Mouse (Mus musculus) liver, embryonic 11.5 days (tissue): Measurements from ENCODE around the gene Chfr. TPM values are rescaled to one million over a fixed set of nuclear protein-coding genes. Genes with fewer than 3 reads are reported as not detected.

ENCODE experiments used
- ATAC-seq: fragments of 200-750 bp; cut with Nextera tagmentation; replicated peaks from 2 replicates; pipeline ENCODE4 v1.8.0; 2017; ENCODE audit warnings: moderate number of reproducible peaks, mild to moderate bottlenecking, moderate TSS enrichment, moderate library complexity; ENCODE audit not compliant: low FRiP score
- DNase-seq: peaks from one replicate; pipeline ENCODE4 v3.0.0-alpha.2; 2017; ENCODE audit warnings: low spot score
- H3K27ac ChIP-seq: fragments of 300-500 bp; sonication (generic); 2 replicates; pipeline ENCODE4 v1.5.1; 2014; ENCODE audit warnings: mild to moderate bottlenecking, low read depth, low read length, control low read depth
- H3K27me3 ChIP-seq: fragments of 300-500 bp; sonication (generic); replicated peaks from 2 replicates; pipeline ENCODE4 v1.6.1; 2014; ENCODE audit warnings: low read length, mixed read lengths; ENCODE audit not compliant: control insufficient read depth, insufficient read depth
- H3K36me3 ChIP-seq: fragments of 300-500 bp; sonication (generic); 2 replicates; pipeline ENCODE4 v1.6.1; 2014; ENCODE audit warnings: mild to moderate bottlenecking, low read length, moderate library complexity, mixed read lengths; ENCODE audit not compliant: control insufficient read depth, insufficient read depth
- H3K4me1 ChIP-seq: fragments of 300-500 bp; sonication (generic); replicated peaks from 2 replicates; pipeline ENCODE4 v1.6.1; 2014; ENCODE audit warnings: low read length, mixed read lengths; ENCODE audit not compliant: control insufficient read depth, insufficient read depth
- H3K4me2 ChIP-seq: fragments of 300-500 bp; sonication (generic); 2 replicates; pipeline ENCODE4 v1.6.1; 2014; ENCODE audit warnings: mild to moderate bottlenecking, control low read depth, moderate library complexity
- H3K4me3 ChIP-seq: fragments of 300-500 bp; sonication (generic); 2 replicates; pipeline ENCODE4 v1.5.1; 2014; ENCODE audit warnings: low read depth, low read length, control low read depth
- H3K9ac ChIP-seq: fragments of 300-500 bp; sonication (generic); 2 replicates; pipeline ENCODE4 v1.6.1; 2014; ENCODE audit warnings: low read depth, low read length, control low read depth
- H3K9me3 ChIP-seq: fragments of 300-500 bp; sonication (generic); 2 replicates; pipeline ENCODE4 v1.6.1; 2016; ENCODE audit warnings: low read length, inconsistent platforms, mixed read lengths; ENCODE audit not compliant: control insufficient read depth
- WGBS: fragments of 180-500 bp; shearing (Covaris S2); extraction: QIAGEN DNeasy Blood & Tissue Kit; methylation state at CpG from one replicate; pipeline ENCODE4 v1.1.7; 2014; 5-methylcytosine and 5-hydroxymethylcytosine counted together
- polyA plus RNA-seq: library from polyadenylated mRNA; unstranded; fragments of >200 nt; fragmentation: Nextera tagmentation; extraction: Ambion mirVana; gene quantifications from 2 replicates; pipeline ENCODE4 v1.2.1, GENCODE M21; 2014

Chfr gene
- polyA plus RNA-seq, result 38.9 and 44.3 TPM in 2 replicates

- DNase-seq, result peak; percentile 99
- ATAC-seq, result peak; percentile 100
- Histone ChIP-seq H3K36me3 (peaks cover 4% of the 10 kb centered on the region; the same call in 1 of the 2 replicates), H3K4me2 (peak within 1 kb of the TSS; percentile 68), H3K27ac (peak within 1 kb of the TSS; percentile 46; the same call in 1 of the 2 replicates), H3K9ac (peak within 1 kb of the TSS; percentile 80), H3K9me3 (no peaks in the 10 kb centered on the region; the same call in 1 of the 2 replicates), H3K4me1 (no peaks in the 10 kb centered on the region; the same call in 1 of the 2 replicates), H3K4me3 (peak within 1 kb of the TSS; percentile 73), H3K27me3 (no peaks in the 10 kb centered on the region)
- 2% methylated on average over 46 of the region's 46 CpGs for WGBS
Observed at GRCm38 (mm10) chr5:110135293-110136086, at the start of gene Chfr. Gene Chfr (plus strand): TSS chr5:110135842.

GRCm38 (mm10) chr5:110086161-110086866, 49.3 kb upstream of the Chfr start:
- Histone ChIP-seq H3K4me2 (peak overlapping the region; percentile 45), H3K9ac (no peak overlapping the region), H3K9me3 (no peaks in the 10 kb centered on the region; the same call in 1 of the 2 replicates), H3K27me3 (no peaks in the 10 kb centered on the region), H3K27ac (no peak overlapping the region), H3K36me3 (no peaks in the 10 kb centered on the region), H3K4me1 (no peaks in the 10 kb centered on the region), H3K4me3 (no peak overlapping the region)
- 34% methylated on average over 14 of the region's 14 CpGs for WGBS
- ATAC-seq (peak; percentile 88), DNase-seq (no peak)

GRCm38 (mm10) chr5:110091546-110091945, 44.1 kb upstream of the Chfr start:
- no peak for ATAC-seq
- no peak overlapping the region for H3K9ac ChIP-seq
- H3K4me1 ChIP-seq, result no peaks in the 10 kb centered on the region; the same call in 1 of the 2 replicates
- no peaks in the 10 kb centered on the region for H3K36me3 ChIP-seq
- no peak for DNase-seq
- 75% methylated on average over 2 of the region's 2 CpGs for WGBS
- H3K27ac ChIP-seq, result no peak overlapping the region
- no peak overlapping the region for H3K4me3 ChIP-seq
- no peak overlapping the region for H3K4me2 ChIP-seq
- H3K9me3 ChIP-seq, result no peaks in the 10 kb centered on the region
- H3K27me3 ChIP-seq, result no peaks in the 10 kb centered on the region

GRCm38 (mm10) chr5:110094030-110094846, 41.4 kb upstream of the Chfr start, which contains the start of gene Gm35315:
Gene Gm35315 (minus strand): TSS chr5:110094420.
- ATAC-seq, result peak; percentile 97
- WGBS, result 1% methylated on average over 25 of the region's 25 CpGs
- H3K4me1 ChIP-seq, result no peaks in the 10 kb centered on the region; the same call in 1 of the 2 replicates

GRCm38 (mm10) chr5:110094847-110095213, 40.8 kb upstream of the Chfr start:
- DNase-seq (no peak), ATAC-seq (peak; percentile 43)
- WGBS, result 6% methylated on average over 4 of the region's 4 CpGs

More at GRCm38 (mm10) chr5:110094030-110094846, 41.4 kb upstream of the Chfr start, which contains the start of gene Gm35315:
- Histone ChIP-seq H3K27ac (peak within 1 kb of the TSS; percentile 66), H3K9ac (peak within 1 kb of the TSS; percentile 65), H3K27me3 (no peaks in the 10 kb centered on the region), H3K4me3 (peak within 1 kb of the TSS; percentile 52), H3K36me3 (no peaks in the 10 kb centered on the region), H3K4me2 (peak within 1 kb of the TSS; percentile 66), H3K9me3 (no peaks in the 10 kb centered on the region)
- DNase-seq, result peak; percentile 82

GRCm38 (mm10) chr5:110098991-110099477, 36.6 kb upstream of the Chfr start:
- WGBS, result 68% methylated on average over 1 of the region's 1 CpGs
- Histone ChIP-seq H3K9me3 (no peaks in the 10 kb centered on the region), H3K4me3 (no peak overlapping the region), H3K4me1 (peaks cover 18% of the 10 kb centered on the region), H3K27me3 (peaks cover 7% of the 10 kb centered on the region; the same call in 1 of the 2 replicates), H3K27ac (no peak overlapping the region), H3K36me3 (peaks cover 12% of the 10 kb centered on the region), H3K9ac (no peak overlapping the region), H3K4me2 (no peak overlapping the region)
- no peak for DNase-seq
- no peak for ATAC-seq

More at GRCm38 (mm10) chr5:110094847-110095213, 40.8 kb upstream of the Chfr start:
- Histone ChIP-seq H3K27me3 (no peaks in the 10 kb centered on the region), H3K9me3 (no peaks in the 10 kb centered on the region), H3K4me3 (peak overlapping the region; percentile 52), H3K4me1 (no peaks in the 10 kb centered on the region; the same call in 1 of the 2 replicates), H3K4me2 (peak overlapping the region; percentile 66), H3K9ac (peak overlapping the region; percentile 65), H3K36me3 (no peaks in the 10 kb centered on the region), H3K27ac (peak overlapping the region; percentile 53)

GRCm38 (mm10) chr5:110099656-110100580, 35.7 kb upstream of the Chfr start, which contains the start of gene Plcxd1:
Gene Plcxd1 (plus strand): TSS chr5:110099969.
- no peaks in the 10 kb centered on the region for H3K9me3 ChIP-seq
- peaks cover 18% of the 10 kb centered on the region for H3K4me1 ChIP-seq
- H3K36me3 ChIP-seq, result peaks cover 20% of the 10 kb centered on the region
- peak within 1 kb of the TSS; percentile 41 for H3K4me3 ChIP-seq
- H3K27ac ChIP-seq, result no peak within 1 kb of the TSS
- no peak within 1 kb of the TSS for H3K9ac ChIP-seq
- peak within 1 kb of the TSS; percentile 72 for H3K4me2 ChIP-seq
- peaks cover 7% of the 10 kb centered on the region; the same call in 1 of the 2 replicates for H3K27me3 ChIP-seq
- 9% methylated on average over 25 of the region's 25 CpGs for WGBS
- DNase-seq (no peak), ATAC-seq (peak; percentile 13; the same call in 1 of the 2 replicates)
